Mouse (Mus musculus) C2C12 (cell line): Measurements from ENCODE around the gene F2rl2.

Experiments used
- CEBPB ChIP-seq: IDR thresholded peaks from one replicate; pipeline ENCODE4 v1.6.1; 2011; ENCODE audit warnings: low read depth, mild to moderate bottlenecking, control low read depth, moderate library complexity
- CTCF ChIP-seq: IDR thresholded peaks from one replicate; pipeline ENCODE4 v1.5.1; 2011; ENCODE audit not compliant: control insufficient read depth, insufficient read depth, insufficient read length
- FOSL1 ChIP-seq: IDR thresholded peaks from one replicate; pipeline ENCODE4 v1.8.0; 2011; ENCODE audit warnings: mild to moderate bottlenecking, low read length; ENCODE audit not compliant: poor library complexity, insufficient read depth, severe bottlenecking
- MAX ChIP-seq: IDR thresholded peaks from one replicate; pipeline ENCODE4 v1.6.1; 2011; ENCODE audit warnings: mild to moderate bottlenecking, control low read depth
- MYOD1 ChIP-seq: IDR thresholded peaks from one replicate; pipeline ENCODE4 v1.6.1; 2011; ENCODE audit warnings: low read depth; ENCODE audit not compliant: control insufficient read depth, insufficient read length
- USF1 ChIP-seq: IDR thresholded peaks from one replicate; pipeline ENCODE4 v1.6.1; 2011; ENCODE audit warnings: low read depth, mild to moderate bottlenecking, control low read depth, moderate library complexity

DNA sequence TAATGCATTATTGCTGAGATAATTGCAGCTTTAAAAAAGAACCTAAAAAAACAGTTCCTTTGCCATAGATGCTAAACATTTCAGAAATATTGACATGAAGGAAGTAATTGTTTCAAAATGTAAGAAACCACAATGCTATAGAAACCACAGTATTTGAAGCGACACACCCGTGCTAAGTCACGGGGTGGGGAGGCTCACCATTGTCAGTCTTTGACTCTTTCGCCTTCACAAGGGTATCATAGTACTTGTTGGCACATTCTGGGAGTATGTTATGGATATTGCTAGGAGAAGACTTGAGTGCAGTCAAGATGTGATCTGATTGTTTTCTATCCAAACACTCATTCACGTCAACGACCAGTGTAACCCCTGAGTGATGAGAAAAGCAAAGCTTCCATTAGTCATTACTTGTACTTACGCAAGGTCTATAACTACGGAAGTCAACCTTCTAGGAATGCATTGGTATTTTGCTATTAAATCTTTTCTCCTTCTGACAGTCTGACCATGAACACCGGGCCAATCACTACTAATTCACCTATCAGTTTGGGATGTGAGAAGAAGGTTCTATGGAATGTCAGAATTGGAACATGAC lies 11.9 kb upstream of the F2rl2 start:
- TF ChIP-seq CTCF: no peak
- TF ChIP-seq USF1: no peak
- no peak for TF ChIP-seq MAX
- TF ChIP-seq MYOD1: no peak
- no peak for TF ChIP-seq CEBPB
- TF ChIP-seq FOSL1: no peak
